Mouse (Mus musculus): Measurements from ENCODE around the gene Dcaf6. TPM values are rescaled to one million over a fixed set of nuclear protein-coding genes. Genes with fewer than 3 reads are reported as not detected.

Dcaf6 gene
- total RNA-seq, 1 experiment = 10.2 TPM

DNA sequence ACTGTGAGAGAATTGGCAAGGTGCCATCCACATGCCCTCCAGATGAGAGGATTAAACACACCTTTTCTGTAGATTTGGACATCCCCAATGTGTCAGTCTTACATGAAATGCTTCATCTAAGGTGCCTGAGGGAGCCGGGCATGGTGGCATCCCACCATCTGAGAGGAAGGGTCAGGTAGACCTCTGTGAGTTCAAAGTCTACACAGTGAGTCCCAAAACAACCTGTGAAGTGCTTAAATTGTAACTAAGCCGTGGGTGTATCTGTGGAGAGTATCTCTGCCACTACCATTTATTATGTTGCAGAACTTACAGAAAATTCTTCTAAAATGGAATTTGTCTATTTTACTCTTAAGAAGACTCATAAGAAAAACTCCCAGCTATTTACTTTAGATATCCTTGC is 25.8 kb upstream of the Dcaf6 start:
- Histone ChIP-seq H3K4me1 (ENCODE audit: control insufficient read depth in 2 of 2, insufficient read depth in 2 of 2, low read length in 2 of 2, poor library complexity in 1 of 2) (no peaks in the 10 kb centered on the region), H3K9me3 (ENCODE audit: control insufficient read depth, insufficient read depth, low read depth, low read length) (no peaks in the 10 kb centered on the region), H3K9ac (ENCODE audit: insufficient read depth, low read depth, low read length, poor library complexity, severe bottlenecking) (no peak overlapping the region), H3K27ac (ENCODE audit: insufficient read depth, low read depth, low read length, poor library complexity, severe bottlenecking) (no peak overlapping the region), H3K4me3 (ENCODE audit: insufficient read depth in 1 of 2, low read depth in 1 of 2, low read length in 2 of 2, poor library complexity in 1 of 2, severe bottlenecking in 1 of 2) (no peak overlapping the region), H3K36me3 (ENCODE audit: control insufficient read depth, insufficient read depth, low read length, poor library complexity, severe bottlenecking) (no peaks in the 10 kb centered on the region)
- in situ Hi-C loops (cut with MboI; ENCODE audit: low sequenced_read_pairs in 2 of 2, unreplicated experiment in 2 of 2) = no loop called here
- no peak for TF ChIP-seq ZNF384 (IDR thresholded peaks at IDR 0.05; ENCODE audit: low read depth, low read length)
- no peak for TF ChIP-seq ZC3H11A (IDR thresholded peaks at IDR 0.05; ENCODE audit: borderline replicate concordance, low read depth, low read length)
- no peak for TF ChIP-seq HCFC1 (IDR thresholded peaks at IDR 0.05; ENCODE audit: borderline replicate concordance, insufficient read depth, low read length)
- DNase-seq (ENCODE audit: low read depth, low spot score) = no peak

- no peak within 1 kb of the TSS for H3K9ac ChIP-seq (ENCODE audit: insufficient read depth, low read depth, low read length, poor library complexity, severe bottlenecking)
- H3K36me3 ChIP-seq (ENCODE audit: control insufficient read depth, insufficient read depth, low read length, poor library complexity, severe bottlenecking) = no peaks in the 10 kb centered on the region
- TF ChIP-seq ZC3H11A (IDR thresholded peaks at IDR 0.05; ENCODE audit: borderline replicate concordance, low read depth, low read length) (no peak), HCFC1 (IDR thresholded peaks at IDR 0.05; ENCODE audit: borderline replicate concordance, insufficient read depth, low read length) (no peak), MAFK (IDR thresholded peaks at IDR 0.05; ENCODE audit: insufficient read depth, low read depth, low read length) (no peak), CHD2 (IDR thresholded peaks at IDR 0.05; ENCODE audit: low read depth, low read length) (no peak), ZNF384 (IDR thresholded peaks at IDR 0.05; ENCODE audit: low read depth, low read length) (no peak)
- no peak for DNase-seq (ENCODE audit: low read depth, low spot score)
- no peak within 1 kb of the TSS for H3K4me3 ChIP-seq (ENCODE audit: insufficient read depth in 1 of 2, low read depth in 1 of 2, low read length in 2 of 2, poor library complexity in 1 of 2, severe bottlenecking in 1 of 2)
- H3K27ac ChIP-seq (ENCODE audit: insufficient read depth, low read depth, low read length, poor library complexity, severe bottlenecking) = no peak within 1 kb of the TSS
- in situ Hi-C loops (cut with MboI; ENCODE audit: low sequenced_read_pairs in 2 of 2, unreplicated experiment in 2 of 2) = no loop called here
- H3K9me3 ChIP-seq (ENCODE audit: control insufficient read depth, insufficient read depth, low read depth, low read length) = no peaks in the 10 kb centered on the region
- no peaks in the 10 kb centered on the region for H3K4me1 ChIP-seq (ENCODE audit: control insufficient read depth in 2 of 2, insufficient read depth in 2 of 2, low read length in 2 of 2, poor library complexity in 1 of 2)
Observed at GRCm38 (mm10) chr1:165484688-165485233, 24.5 kb upstream of the Dcaf6 start, which contains the start of gene Adcy10. TSS of gene Adcy10 (plus strand) at chr1:165485183.

DNA sequence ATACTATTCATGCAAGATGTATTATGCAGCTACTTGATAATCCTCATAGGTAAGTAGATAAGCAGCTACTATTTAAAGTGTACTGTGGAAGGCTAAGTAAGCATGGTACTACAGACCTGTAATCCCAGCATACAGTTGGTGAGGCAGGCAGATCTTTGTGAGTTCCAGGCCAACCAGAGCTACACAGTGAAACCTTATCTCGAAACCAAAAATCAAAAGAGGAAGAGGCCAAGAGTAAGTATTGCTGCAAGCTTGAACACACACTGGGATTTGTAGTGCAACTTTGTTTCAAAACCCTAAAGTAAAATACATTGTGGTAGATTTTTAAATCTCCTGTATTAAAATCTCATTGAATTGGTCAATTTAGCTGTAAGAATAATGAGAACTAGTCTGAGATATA is 11.2 kb upstream of the Dcaf6 start:
- H3K9ac ChIP-seq (ENCODE audit: insufficient read depth, low read depth, low read length, poor library complexity, severe bottlenecking) = no peak overlapping the region
- no peak for DNase-seq (ENCODE audit: low read depth, low spot score)
- no peaks in the 10 kb centered on the region for H3K36me3 ChIP-seq (ENCODE audit: control insufficient read depth, insufficient read depth, low read length, poor library complexity, severe bottlenecking)
- H3K27ac ChIP-seq (ENCODE audit: insufficient read depth, low read depth, low read length, poor library complexity, severe bottlenecking) = no peak overlapping the region
- TF ChIP-seq HCFC1 (IDR thresholded peaks at IDR 0.05; ENCODE audit: borderline replicate concordance, insufficient read depth, low read length) (no peak), CHD2 (IDR thresholded peaks at IDR 0.05; ENCODE audit: low read depth, low read length) (no peak), MAFK (IDR thresholded peaks at IDR 0.05; ENCODE audit: insufficient read depth, low read depth, low read length) (no peak), ZNF384 (IDR thresholded peaks at IDR 0.05; ENCODE audit: low read depth, low read length) (no peak), ZC3H11A (IDR thresholded peaks at IDR 0.05; ENCODE audit: borderline replicate concordance, low read depth, low read length) (no peak)
- no peak overlapping the region for H3K4me3 ChIP-seq (ENCODE audit: insufficient read depth in 1 of 2, low read depth in 1 of 2, low read length in 2 of 2, poor library complexity in 1 of 2, severe bottlenecking in 1 of 2)
- in situ Hi-C loops (cut with MboI; ENCODE audit: low sequenced_read_pairs in 2 of 2, unreplicated experiment in 2 of 2) = no loop called here
- no peaks in the 10 kb centered on the region for H3K4me1 ChIP-seq (ENCODE audit: control insufficient read depth in 2 of 2, insufficient read depth in 2 of 2, low read length in 2 of 2, poor library complexity in 1 of 2)
- no peaks in the 10 kb centered on the region for H3K9me3 ChIP-seq (ENCODE audit: control insufficient read depth, insufficient read depth, low read depth, low read length)

DNA sequence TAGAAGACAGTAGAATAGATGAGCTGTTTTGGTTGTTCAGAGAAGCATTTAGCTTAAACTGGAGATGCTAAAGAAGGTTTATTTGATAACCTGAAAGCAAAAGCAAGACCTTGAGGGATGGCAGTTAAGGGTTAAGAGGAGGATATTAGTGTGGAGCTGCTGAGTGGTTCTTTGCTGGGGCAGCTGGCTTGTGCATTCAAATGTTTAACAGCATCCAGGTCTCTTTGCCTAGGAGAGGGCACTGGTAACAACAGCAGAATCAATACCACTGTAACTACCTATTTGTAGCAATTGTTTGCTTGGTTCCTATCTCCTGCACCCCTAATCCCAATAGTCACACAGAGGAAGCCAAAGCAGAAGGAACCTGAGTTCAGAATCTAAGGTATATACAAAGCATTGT is 9.4 kb upstream of the Dcaf6 start:
- no peak overlapping the region for H3K4me3 ChIP-seq (ENCODE audit: insufficient read depth in 1 of 2, low read depth in 1 of 2, low read length in 2 of 2, poor library complexity in 1 of 2, severe bottlenecking in 1 of 2)
- H3K27ac ChIP-seq (ENCODE audit: insufficient read depth, low read depth, low read length, poor library complexity, severe bottlenecking) = no peak overlapping the region
- in situ Hi-C loops (cut with MboI; ENCODE audit: low sequenced_read_pairs in 2 of 2, unreplicated experiment in 2 of 2) = no loop called here
- TF ChIP-seq MAFK (IDR thresholded peaks at IDR 0.05; ENCODE audit: insufficient read depth, low read depth, low read length) = no peak
- no peak for TF ChIP-seq HCFC1 (IDR thresholded peaks at IDR 0.05; ENCODE audit: borderline replicate concordance, insufficient read depth, low read length)
- H3K4me1 ChIP-seq (ENCODE audit: control insufficient read depth in 2 of 2, insufficient read depth in 2 of 2, low read length in 2 of 2, poor library complexity in 1 of 2) = no peaks in the 10 kb centered on the region
- no peak for DNase-seq (ENCODE audit: low read depth, low spot score)
- no peaks in the 10 kb centered on the region for H3K9me3 ChIP-seq (ENCODE audit: control insufficient read depth, insufficient read depth, low read depth, low read length)
- H3K9ac ChIP-seq (ENCODE audit: insufficient read depth, low read depth, low read length, poor library complexity, severe bottlenecking) = no peak overlapping the region
- H3K36me3 ChIP-seq (ENCODE audit: control insufficient read depth, insufficient read depth, low read length, poor library complexity, severe bottlenecking) = no peaks in the 10 kb centered on the region

DNA sequence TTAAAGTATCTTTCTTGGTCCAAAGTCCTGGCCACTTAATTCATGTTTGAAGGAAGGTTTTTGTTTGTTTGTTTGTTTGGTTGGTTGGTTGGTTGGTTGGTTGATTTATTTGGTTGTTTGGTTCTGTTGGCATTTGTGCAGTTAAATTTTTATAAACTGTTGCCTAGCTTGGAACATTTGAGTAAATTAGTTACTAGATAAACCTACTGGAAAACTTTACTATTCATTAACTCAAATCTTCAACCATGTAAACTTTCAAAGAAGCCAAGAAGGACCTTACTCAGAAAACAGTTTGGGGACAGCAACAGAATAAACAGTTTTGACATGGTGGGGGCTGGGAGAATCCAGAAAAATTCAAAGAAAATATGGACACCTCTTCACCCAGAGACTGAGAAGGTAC is 8.7 kb upstream of the Dcaf6 start:
- no peaks in the 10 kb centered on the region for H3K9me3 ChIP-seq (ENCODE audit: control insufficient read depth, insufficient read depth, low read depth, low read length)
- no peaks in the 10 kb centered on the region for H3K4me1 ChIP-seq (ENCODE audit: control insufficient read depth in 2 of 2, insufficient read depth in 2 of 2, low read length in 2 of 2, poor library complexity in 1 of 2)
- H3K27ac ChIP-seq (ENCODE audit: insufficient read depth, low read depth, low read length, poor library complexity, severe bottlenecking) = no peak overlapping the region
- in situ Hi-C loops (cut with MboI; ENCODE audit: low sequenced_read_pairs in 2 of 2, unreplicated experiment in 2 of 2) = no loop called here
- H3K4me3 ChIP-seq (ENCODE audit: insufficient read depth in 1 of 2, low read depth in 1 of 2, low read length in 2 of 2, poor library complexity in 1 of 2, severe bottlenecking in 1 of 2) = no peak overlapping the region
- no peak for DNase-seq (ENCODE audit: low read depth, low spot score)
- H3K9ac ChIP-seq (ENCODE audit: insufficient read depth, low read depth, low read length, poor library complexity, severe bottlenecking) = no peak overlapping the region
- TF ChIP-seq CHD2 (IDR thresholded peaks at IDR 0.05; ENCODE audit: low read depth, low read length) (no peak), MAFK (IDR thresholded peaks at IDR 0.05; ENCODE audit: insufficient read depth, low read depth, low read length) (no peak), ZC3H11A (IDR thresholded peaks at IDR 0.05; ENCODE audit: borderline replicate concordance, low read depth, low read length) (no peak), ZNF384 (IDR thresholded peaks at IDR 0.05; ENCODE audit: low read depth, low read length) (no peak), HCFC1 (IDR thresholded peaks at IDR 0.05; ENCODE audit: borderline replicate concordance, insufficient read depth, low read length) (no peak)
- H3K36me3 ChIP-seq (ENCODE audit: control insufficient read depth, insufficient read depth, low read length, poor library complexity, severe bottlenecking) = no peaks in the 10 kb centered on the region

Measured in ES-E14 (cell line).